Mouse (Mus musculus) spleen, adult 2 months (tissue): ENCODE measurements around the gene Rpl38.

Source experiments
- CTCF ChIP-seq: fragments of 200-500 bp; IDR thresholded peaks from 2 replicates; pipeline ENCODE4 v1.5.1; 2011; ENCODE audit warnings: mild to moderate bottlenecking, inconsistent platforms; ENCODE audit not compliant: insufficient read depth, insufficient read length, insufficient replicate concordance; ENCODE audit errors: extremely low read depth
- POLR2A ChIP-seq: fragments of 200-500 bp; IDR thresholded peaks from 2 replicates; pipeline ENCODE4 v1.6.1; 2011; ENCODE audit warnings: low read depth, low read length, inconsistent platforms

DNA sequence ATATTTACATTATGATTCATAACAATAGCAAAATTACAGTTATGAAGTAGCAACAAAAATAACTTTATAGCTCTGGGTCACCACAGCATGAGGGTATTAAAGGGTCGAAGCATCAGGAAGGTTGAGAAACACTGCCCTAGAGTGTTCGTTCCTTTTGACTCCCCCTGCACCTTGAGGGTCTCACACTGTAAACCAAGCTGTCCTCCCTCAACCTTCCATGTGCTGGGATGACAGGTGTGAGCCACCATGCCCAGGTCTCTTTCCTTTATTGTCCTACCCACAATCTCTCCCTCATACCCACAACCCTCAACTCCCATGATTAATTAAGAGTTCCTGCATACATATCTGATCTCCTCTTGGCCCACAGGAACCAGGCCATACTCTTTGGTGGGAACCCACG is 43.1 kb downstream of the Rpl38 start:
- no peak for TF ChIP-seq CTCF
- TF ChIP-seq POLR2A: no peak
